Mouse (Mus musculus): ENCODE measurements at regions not wholly inside any gene's neighbourhood (a gene's known extent, or its start where the extent isn't known, plus 50 kb on each side); places are given as distances from the start of the nearest gene placed in this dataset.

DNA sequence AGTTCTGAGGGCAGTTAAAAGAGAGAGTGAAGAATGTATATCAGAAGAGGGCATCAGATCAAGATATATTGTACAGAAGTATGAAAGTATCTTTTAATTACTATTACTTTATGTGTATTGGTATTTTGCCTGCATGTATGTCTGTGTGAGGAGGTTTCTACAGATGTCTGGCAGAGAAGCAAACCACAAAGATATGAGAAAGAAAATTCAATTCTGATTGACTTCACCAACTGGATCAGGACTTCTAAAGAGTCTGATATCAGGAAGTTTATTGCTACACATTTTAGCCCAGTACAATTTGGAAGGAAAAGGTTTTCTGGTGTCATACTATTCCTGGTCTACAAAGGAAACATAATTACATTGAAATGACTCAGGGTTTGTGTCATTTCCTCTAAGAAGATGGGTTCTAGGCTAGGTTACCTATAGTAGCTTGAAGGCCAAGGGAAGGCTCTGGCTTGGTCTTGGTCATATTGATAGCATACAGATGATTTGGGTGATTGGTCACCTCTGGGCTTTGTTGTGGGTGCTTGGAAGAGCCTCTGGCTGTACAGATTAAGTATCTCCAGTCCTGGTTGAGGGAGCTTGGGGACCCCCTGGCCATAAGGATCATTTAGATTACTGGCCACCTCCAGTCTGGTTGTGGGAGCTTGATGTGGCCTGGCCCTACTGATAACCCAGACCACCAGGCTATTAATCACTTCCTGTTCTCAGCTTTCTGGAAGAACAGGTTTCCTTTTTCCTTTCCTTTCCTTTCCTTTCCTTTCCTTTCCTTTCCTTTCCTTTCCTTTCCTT, 275.1 kb upstream of the Pkn2 start:
- CTCF ChIA-PET = interaction anchor here in 1 of 4 experiments (1.1 kb wide), 1 partner anchor 9 kb away, joined by 3 read pairs; no protein-coding TSS in a partner anchor
- POLR2A ChIA-PET = interaction anchor here in 2 of 4 experiments (0.6 kb wide), 2 partner anchors 25 to 1896 kb away, joined by 6 to 10 read pairs; no protein-coding TSS in a partner anchor

DNA sequence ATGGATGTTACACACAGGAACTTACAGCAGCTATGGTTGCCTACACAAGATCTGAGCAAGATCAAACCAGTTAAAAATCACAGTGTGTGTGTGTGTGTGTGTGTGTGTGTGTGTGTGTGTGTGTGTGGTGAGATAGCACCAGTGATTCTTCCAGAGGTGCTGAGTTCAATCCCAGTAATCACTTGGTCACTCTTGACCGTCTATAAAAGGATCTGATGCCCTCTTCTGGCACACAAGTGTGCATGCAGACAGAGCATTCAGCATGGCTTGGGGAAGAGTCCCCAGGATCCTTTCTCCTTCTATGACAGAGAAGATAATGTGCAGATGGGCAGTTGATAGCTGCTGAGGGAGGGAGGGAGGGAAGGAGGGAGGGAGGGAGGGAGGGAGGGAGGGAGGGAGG, 274.4 kb upstream of the Pkn2 start:
- CTCF ChIA-PET = interaction anchor here in 1 of 4 experiments (1.1 kb wide), 1 partner anchor 9 kb away, joined by 3 read pairs; no protein-coding TSS in a partner anchor
- POLR2A ChIA-PET = interaction anchor here in 2 of 4 experiments (0.6 to 0.7 kb wide), 2 partner anchors 26 to 745 kb away, joined by 5 to 10 read pairs; no protein-coding TSS in a partner anchor

GRCm38 (mm10) chr3:143155556-143155955, 273.8 kb upstream of the Pkn2 start:
- ChIA-PET POLR2A (interaction anchor here in 1 of 4 experiments (0.7 kb wide), 1 partner anchor 746 kb away, joined by 5 read pairs; no protein-coding TSS in a partner anchor), CTCF (interaction anchor here in 1 of 4 experiments (1.1 kb wide), 1 partner anchor 8 kb away, joined by 3 read pairs; no protein-coding TSS in a partner anchor)

DNA sequence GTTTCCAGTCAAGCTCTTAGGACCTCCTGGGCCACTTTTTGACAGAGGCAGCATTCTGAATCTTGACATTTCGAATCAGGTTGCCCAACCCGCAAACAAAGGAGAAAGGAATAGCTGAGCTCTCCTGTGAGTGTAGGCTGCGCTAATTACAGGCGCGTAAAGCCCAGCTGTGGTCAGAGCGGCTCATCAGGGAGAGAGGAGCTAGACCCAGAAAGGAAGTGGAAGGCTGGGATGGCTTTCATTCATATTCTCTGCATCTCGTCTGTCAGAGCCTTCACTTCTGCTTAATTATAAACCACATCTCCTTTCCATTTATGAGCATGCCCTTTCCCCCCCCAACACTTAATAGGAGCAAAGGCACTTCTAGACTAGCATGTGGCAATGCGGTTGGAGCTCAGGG, 265.7 kb upstream of the Pkn2 start:
- ChIA-PET POLR2A (interaction anchor here in 1 of 4 experiments (0.6 kb wide), 1 partner anchor 249 kb away, joined by 4 read pairs; no protein-coding TSS in a partner anchor), CTCF (interaction anchor here in 1 of 4 experiments (0.8 kb wide), 1 partner anchor 9 kb away, joined by 3 read pairs; no protein-coding TSS in a partner anchor)

GRCm38 (mm10) chr3:143138952-143139351, 257.1 kb upstream of the Pkn2 start:
- CTCF ChIA-PET = no interaction called here
- POLR2A ChIA-PET = no interaction called here

GRCm38 (mm10) chr3:143134528-143134927, 252.7 kb upstream of the Pkn2 start:
- ChIA-PET CTCF (interaction anchor here in 1 of 4 experiments (0.6 kb wide), 1 partner anchor 1230 kb away, joined by 3 read pairs; no protein-coding TSS in a partner anchor), POLR2A (no interaction called here)

GRCm38 (mm10) chr3:143107733-143108291, 226.0 kb upstream of the Pkn2 start:
- CTCF ChIA-PET = no interaction called here
- POLR2A ChIA-PET = no interaction called here

DNA sequence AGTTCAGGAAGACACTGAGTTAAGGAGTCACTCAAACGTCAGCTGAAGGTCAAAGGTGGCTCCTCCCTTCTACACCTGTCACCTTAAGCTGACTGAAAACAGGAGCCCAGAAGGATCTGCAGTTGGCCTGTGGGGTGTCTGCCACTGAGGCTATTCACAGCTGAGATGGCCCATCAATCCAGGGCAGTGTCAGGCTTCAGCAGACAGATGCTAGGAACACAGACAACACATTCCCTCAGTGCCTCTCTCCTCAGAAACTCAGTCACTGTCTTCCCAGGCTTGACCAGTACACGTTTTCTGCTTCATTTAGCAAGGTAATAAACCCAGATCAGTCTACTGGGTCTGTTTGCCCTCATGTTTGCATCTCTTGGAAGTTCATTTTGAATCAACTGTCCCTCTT, 222.9 kb upstream of the Pkn2 start:
- ChIA-PET CTCF (no interaction called here), POLR2A (no interaction called here)

DNA sequence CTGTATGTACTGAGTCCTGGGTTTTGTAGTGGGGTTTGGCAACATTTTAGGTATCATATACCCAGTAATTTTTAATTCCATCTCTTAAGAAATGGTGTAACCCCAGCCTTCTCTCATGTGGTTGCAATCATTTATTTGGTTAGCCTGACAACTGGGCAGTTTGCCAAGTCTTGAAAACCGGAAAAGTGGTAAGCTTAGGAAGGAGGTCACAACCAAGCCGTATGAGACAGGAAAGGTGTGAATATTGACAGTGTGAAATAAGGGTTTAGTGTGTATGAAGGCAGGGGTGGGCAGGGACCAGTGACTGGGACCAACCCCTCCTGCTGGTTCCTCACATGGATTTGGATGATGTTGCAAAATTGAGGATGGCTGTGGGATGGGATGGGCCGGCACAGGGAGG, 221.5 kb upstream of the Pkn2 start:
- CTCF ChIA-PET = interaction anchor here in 1 of 4 experiments (0.6 kb wide), 1 partner anchor 236 kb away, joined by 3 read pairs; no protein-coding TSS in a partner anchor
- POLR2A ChIA-PET = no interaction called here

GRCm38 (mm10) chr3:143100810-143101645, 219.2 kb upstream of the Pkn2 start:
- CTCF ChIA-PET = no interaction called here
- POLR2A ChIA-PET = interaction anchor here in 1 of 4 experiments (0.6 kb wide), 1 partner anchor 12 kb away, joined by 3 read pairs; no protein-coding TSS in a partner anchor

DNA sequence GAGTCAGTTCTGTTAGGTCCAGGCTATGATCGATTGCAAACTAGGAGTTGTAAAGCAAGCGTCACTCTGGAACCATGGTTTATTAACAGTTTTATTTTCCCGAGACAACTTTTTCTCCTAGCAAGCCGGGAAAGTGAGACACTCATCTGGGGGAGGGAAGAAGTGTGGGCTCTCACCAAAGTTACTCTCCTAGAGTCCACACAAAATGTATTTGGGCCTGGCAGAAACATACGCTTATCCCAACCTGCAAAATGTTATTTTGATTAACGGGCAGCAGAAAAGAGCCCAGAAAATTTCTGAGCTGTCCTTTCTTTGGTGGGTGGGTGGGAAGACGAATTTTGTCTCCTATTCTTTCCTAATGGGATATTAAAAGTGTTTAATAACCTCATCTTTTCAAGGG, 218.4 kb upstream of the Pkn2 start:
- ChIA-PET CTCF (no interaction called here), POLR2A (no interaction called here)

- POLR2A ChIA-PET = no interaction called here
- CTCF ChIA-PET = no interaction called here
Observed at GRCm38 (mm10) chr3:143092206-143092605, 210.4 kb upstream of the Pkn2 start.

DNA sequence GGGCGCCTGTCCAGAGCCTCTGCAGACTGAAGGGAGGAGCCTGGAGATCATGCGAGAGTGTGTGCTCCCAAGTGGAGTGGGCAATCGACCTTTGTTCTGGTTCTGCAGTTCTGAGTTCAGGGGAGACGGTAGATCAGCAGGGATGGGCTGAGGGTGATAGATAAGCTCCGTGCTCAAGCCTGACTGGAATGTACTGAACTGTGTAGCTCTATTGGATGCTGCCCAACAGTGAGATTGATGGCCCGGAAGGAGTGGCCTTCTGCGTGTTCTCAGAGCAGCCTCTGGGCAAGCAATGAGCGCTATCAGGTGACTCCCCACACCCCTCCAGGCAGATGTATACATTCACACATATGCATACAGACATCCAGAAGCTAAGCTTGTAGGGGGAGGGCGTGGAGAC, 209.1 kb upstream of the Pkn2 start:
- POLR2A ChIA-PET = no interaction called here
- CTCF ChIA-PET = interaction anchor here in 1 of 4 experiments (0.5 kb wide), 1 partner anchor 521 kb away, joined by 3 read pairs; no protein-coding TSS in a partner anchor

DNA sequence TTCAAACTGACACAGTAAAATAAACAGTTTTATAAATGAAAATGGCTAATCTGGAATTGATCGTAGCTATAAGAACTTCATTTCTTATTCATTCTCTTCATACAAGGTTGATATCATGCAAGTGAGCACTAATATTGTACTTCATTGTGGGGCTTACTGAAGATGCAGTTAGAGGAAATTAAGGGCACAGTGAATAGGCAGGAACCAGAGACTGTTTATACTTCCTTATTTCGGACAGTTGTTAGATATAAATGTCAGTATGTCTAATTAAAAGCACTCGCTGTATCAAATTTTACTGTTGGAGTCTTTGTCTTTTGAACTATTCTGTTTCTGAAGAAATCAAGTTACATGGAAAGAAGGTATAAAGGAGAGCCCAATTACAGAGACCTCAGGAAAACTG, 208.5 kb upstream of the Pkn2 start:
- POLR2A ChIA-PET = no interaction called here
- CTCF ChIA-PET = interaction anchor here in 1 of 4 experiments (0.5 kb wide), 1 partner anchor 521 kb away, joined by 3 read pairs; no protein-coding TSS in a partner anchor

- ChIA-PET POLR2A (no interaction called here), CTCF (no interaction called here)
Observed at GRCm38 (mm10) chr3:143087786-143088185, 206.0 kb upstream of the Pkn2 start.

DNA sequence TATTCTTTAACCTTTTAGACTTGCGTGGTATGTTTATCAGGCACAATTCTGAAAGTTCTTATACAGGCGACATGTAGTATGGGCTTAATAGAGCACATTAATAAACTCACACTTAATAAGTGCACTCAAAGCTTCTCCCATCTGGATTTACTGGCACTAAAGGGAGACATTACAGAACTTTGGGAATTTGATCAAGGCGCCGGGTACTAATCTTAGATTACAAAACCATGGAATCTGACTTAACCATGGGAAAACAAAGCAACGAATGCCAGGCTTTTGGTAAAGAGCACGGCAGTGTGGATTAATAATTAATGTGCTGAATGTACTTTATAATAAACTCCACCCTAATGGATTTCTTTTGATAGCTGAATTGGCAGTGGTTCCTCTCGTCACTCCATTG, 196.5 kb upstream of the Pkn2 start:
- POLR2A ChIA-PET = no interaction called here
- CTCF ChIA-PET = no interaction called here

DNA sequence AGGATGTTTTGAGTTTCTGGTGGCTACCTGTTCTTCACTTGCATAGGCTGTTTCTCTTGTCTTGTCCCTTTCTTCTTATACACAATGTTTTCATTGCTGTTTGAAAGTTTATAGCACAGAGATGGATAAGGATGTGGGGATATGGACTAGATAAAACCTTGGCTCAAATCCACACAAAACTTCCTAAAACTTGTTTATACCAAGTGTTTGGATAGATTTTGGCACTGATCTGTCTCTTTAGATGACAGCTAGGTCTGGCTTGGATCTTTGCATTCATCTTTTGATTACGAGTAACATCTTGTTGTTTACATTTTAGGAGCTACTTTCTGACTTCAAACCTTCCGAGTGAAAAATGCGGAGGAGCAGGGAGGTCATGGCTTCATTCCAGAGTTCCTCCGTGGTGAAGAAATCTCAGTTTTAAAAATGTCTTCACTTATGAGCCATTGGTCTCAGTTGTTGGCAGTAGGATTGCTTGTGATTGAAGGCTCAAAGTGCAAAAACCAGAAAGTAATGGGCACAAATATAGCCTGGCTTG, 190.1 kb upstream of the Pkn2 start:
- CTCF ChIA-PET = no interaction called here
- POLR2A ChIA-PET = no interaction called here

- CTCF ChIA-PET = no interaction called here
- POLR2A ChIA-PET = no interaction called here
Observed at GRCm38 (mm10) chr3:143054858-143055257, 173.1 kb upstream of the Pkn2 start.

GRCm38 (mm10) chr3:143053286-143053993, 171.6 kb upstream of the Pkn2 start:
- CTCF ChIA-PET = no interaction called here
- POLR2A ChIA-PET = no interaction called here
